Mouse (Mus musculus) heart, embryonic 14.5 days (tissue): ENCODE measurements around the gene Fyn. TPM values are rescaled to one million over a fixed set of nuclear protein-coding genes. Genes with fewer than 3 reads are reported as not detected.

ENCODE experiments used
- ATAC-seq: fragments of 200-750 bp; cut with Nextera tagmentation; 2 replicates; pipeline ENCODE4 v1.8.0; 2017; ENCODE audit warnings: low read depth, moderate TSS enrichment; ENCODE audit not compliant: insufficient number of reproducible peaks, insufficient read depth, low FRiP score
- H3K27ac ChIP-seq, 2 experiments: fragments of 200-500 bp in 1 of 2; fragments of 300-500 bp in 1 of 2; sonication (generic) in 1 of 2; replicated peaks in 1 of 2; 2 replicates each; pipeline ENCODE4 v1.5.1; 2012 to 2014; ENCODE audit warnings: low read depth in 2 of 2, low read length in 2 of 2, control low read depth in 1 of 2, mild to moderate bottlenecking in 1 of 2, mixed read lengths in 1 of 2; ENCODE audit not compliant: control insufficient read depth in 1 of 2, insufficient read depth in 1 of 2
- H3K27me3 ChIP-seq: fragments of 300-500 bp; sonication (generic); 2 replicates; pipeline ENCODE4 v1.6.1; 2014; ENCODE audit warnings: mild to moderate bottlenecking, low read length, control low read depth; ENCODE audit not compliant: control insufficient read depth, insufficient read depth
- H3K36me3 ChIP-seq: fragments of 300-500 bp; sonication (generic); 2 replicates; pipeline ENCODE4 v1.6.1; 2014; ENCODE audit warnings: mild to moderate bottlenecking, control low read depth, low read length, mixed read lengths; ENCODE audit not compliant: control insufficient read depth, insufficient read depth
- H3K4me1 ChIP-seq, 2 experiments: fragments of 200-500 bp in 1 of 2; fragments of 300-500 bp in 1 of 2; sonication (generic) in 1 of 2; 2 replicates each; pipeline ENCODE4 v1.6.1; 2012 to 2014; ENCODE audit warnings: low read length in 2 of 2, control low read depth in 1 of 2, mixed read lengths in 1 of 2; ENCODE audit not compliant: control insufficient read depth in 2 of 2, insufficient read depth in 2 of 2
- H3K4me2 ChIP-seq: fragments of 300-500 bp; sonication (generic); 2 replicates; pipeline ENCODE4 v1.6.1; 2014; ENCODE audit warnings: mild to moderate bottlenecking, low read length
- H3K4me3 ChIP-seq, 2 experiments: fragments of 200-500 bp in 1 of 2; fragments of 300-500 bp in 1 of 2; sonication (generic) in 1 of 2; 2 replicates each; pipeline ENCODE4 v1.5.1; 2012 to 2014; ENCODE audit warnings: low read length in 2 of 2, mild to moderate bottlenecking in 2 of 2, control low read depth in 1 of 2, low read depth in 1 of 2, moderate library complexity in 1 of 2; ENCODE audit not compliant: control insufficient read depth in 1 of 2, insufficient read depth in 1 of 2
- H3K9ac ChIP-seq: fragments of 300-500 bp; sonication (generic); 2 replicates; pipeline ENCODE4 v1.6.1; 2014; ENCODE audit warnings: mild to moderate bottlenecking, low read length
- H3K9me3 ChIP-seq: fragments of 300-500 bp; sonication (generic); 2 replicates; pipeline ENCODE4 v1.6.1; 2016; ENCODE audit warnings: low read length, control low read depth; ENCODE audit not compliant: control insufficient read depth
- WGBS: fragments of 180-500 bp; shearing (Covaris S2); extraction: QIAGEN DNeasy Blood & Tissue Kit; methylation state at CpG from one replicate; pipeline ENCODE4 v1.1.7; 2014; 5-methylcytosine and 5-hydroxymethylcytosine counted together
- polyA plus RNA-seq: library from polyadenylated mRNA; unstranded; fragments of >200 nt; fragmentation: Nextera tagmentation; extraction: Ambion mirVana; gene quantifications from 2 replicates; pipeline ENCODE4 v1.2.1, GENCODE M21; 2014

Fyn gene
- polyA plus RNA-seq, 1 experiment from 2014 or later, result 20.3 TPM

DNA sequence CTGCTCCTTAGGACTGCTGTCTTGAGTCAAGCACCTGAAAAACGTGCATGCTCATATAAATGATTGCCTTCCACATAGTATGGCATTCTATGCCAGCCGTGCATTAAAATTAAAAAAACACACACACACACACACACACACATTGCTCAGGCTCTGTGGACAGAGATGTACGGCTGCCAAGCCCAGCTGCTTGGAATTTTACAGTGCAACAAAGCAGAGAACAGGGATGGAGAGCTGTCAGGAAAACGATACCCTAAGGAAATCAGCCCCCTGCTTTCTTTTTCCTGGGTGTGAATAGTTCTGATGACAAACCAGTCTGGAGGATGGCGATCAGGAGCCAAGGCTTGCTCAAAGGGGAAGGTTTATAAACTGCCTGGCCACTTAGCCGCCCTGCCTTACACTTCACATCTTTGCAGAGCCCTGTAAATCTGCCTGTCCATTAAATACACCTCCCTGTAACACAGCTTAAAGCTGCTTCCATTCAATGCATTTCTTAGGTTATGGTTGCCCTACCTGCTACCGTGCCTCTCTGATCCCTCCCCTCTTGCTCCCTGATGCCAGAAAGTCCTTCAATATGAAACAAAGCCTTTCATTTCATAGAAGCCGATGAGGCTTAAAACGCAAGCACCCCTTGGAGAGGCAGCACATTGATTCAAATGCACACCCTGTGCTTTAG, 228.6 kb downstream of the Fyn start:
- no peak for ATAC-seq
- WGBS, result 54% methylated on average over 9 of the region's 9 CpGs
- Histone ChIP-seq H3K36me3 (no peaks in the 10 kb centered on the region), H3K4me2 (no peak overlapping the region), H3K9ac (no peak overlapping the region), H3K27ac (no peak overlapping the region), H3K4me1 (peaks cover 0 to 5% of the 10 kb centered on the region in 2 experiments; a peak in 1 of 4 replicates), H3K4me3 (no peak overlapping the region), H3K9me3 (peaks cover 8% of the 10 kb centered on the region), H3K27me3 (no peaks in the 10 kb centered on the region)

DNA sequence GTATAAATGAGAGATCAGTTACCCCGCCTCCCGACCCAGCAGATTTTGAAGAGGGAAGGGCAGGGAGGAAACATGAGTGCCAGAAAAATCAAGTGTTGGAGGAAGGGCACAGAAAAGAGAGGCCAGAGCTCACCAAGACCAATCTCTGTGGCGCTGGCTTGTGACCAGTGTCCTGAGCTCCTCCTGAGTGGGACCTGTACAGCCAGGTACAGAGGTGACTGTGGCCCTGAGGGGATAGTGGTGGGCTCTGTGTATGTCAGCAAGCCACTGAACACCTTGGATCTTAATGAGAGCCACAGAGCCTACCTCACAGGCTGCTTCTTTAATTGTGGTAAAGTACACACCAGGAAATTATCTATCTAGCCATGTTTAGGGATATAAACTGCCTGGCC, 229.1 kb downstream of the Fyn start:
- no peak for ATAC-seq
- no peaks in the 10 kb centered on the region for H3K27me3 ChIP-seq
- H3K36me3 ChIP-seq, result no peaks in the 10 kb centered on the region
- no peak overlapping the region for H3K4me3 ChIP-seq
- no peak overlapping the region for H3K4me2 ChIP-seq
- no peak overlapping the region for H3K9ac ChIP-seq
- peaks cover 0 to 5% of the 10 kb centered on the region in 2 experiments; a peak in 1 of 4 replicates for H3K4me1 ChIP-seq
- H3K9me3 ChIP-seq, result peaks cover 8% of the 10 kb centered on the region
- H3K27ac ChIP-seq, result no peak overlapping the region
- WGBS, result 56% methylated on average over 3 of the region's 3 CpGs

DNA sequence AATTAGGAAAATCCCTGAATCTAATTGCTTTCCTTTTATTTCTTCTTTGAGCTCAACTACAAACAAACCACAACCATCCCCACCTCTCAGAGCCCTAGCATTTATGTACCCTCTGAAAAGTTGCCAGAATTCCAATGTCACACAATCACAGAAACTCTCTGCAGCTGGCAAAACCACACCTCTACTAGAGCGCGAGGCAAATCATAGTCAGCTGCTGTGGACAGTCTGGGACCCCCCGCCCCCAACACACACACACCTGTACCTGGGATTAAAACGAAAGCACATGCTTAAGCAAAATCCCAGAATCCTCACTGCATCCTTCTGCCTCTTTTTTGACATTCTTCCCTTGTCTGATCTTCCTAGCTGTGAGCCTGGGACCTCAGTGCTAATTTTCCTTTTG, 230.9 kb downstream of the Fyn start:
- WGBS, result 87% methylated on average over 4 of the region's 4 CpGs
- no peaks in the 10 kb centered on the region for H3K27me3 ChIP-seq
- ATAC-seq, result no peak
- no peak overlapping the region for H3K9ac ChIP-seq
- H3K9me3 ChIP-seq, result peaks cover 6% of the 10 kb centered on the region; the same call in 1 of the 2 replicates
- H3K27ac ChIP-seq, result no peak overlapping the region
- no peak overlapping the region for H3K4me3 ChIP-seq
- H3K36me3 ChIP-seq, result no peaks in the 10 kb centered on the region
- peaks cover 0 to 5% of the 10 kb centered on the region in 2 experiments; a peak in 1 of 4 replicates for H3K4me1 ChIP-seq
- H3K4me2 ChIP-seq, result no peak overlapping the region

DNA sequence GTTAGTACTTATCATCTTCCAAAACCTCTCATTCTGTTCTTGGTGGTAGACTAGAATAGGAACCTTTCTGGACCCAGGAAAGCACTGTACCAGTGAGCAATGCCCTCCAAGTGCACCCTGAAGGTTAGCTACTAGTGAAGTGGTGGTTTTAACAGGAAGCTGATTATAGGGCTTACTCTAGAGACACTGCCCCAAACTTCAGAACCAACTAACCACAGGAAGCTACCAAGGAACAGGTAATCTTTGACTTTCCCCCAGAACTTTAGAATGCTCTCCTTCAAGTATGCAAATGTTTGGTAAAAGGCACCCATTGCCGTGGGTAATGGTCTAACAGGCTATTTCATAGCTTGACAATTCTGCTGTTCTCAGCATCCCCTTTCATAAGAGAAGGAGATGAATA, 231.5 kb downstream of the Fyn start:
- H3K9ac ChIP-seq, result no peak overlapping the region
- no peaks in the 10 kb centered on the region for H3K36me3 ChIP-seq
- no peak overlapping the region for H3K4me2 ChIP-seq
- H3K4me3 ChIP-seq, result no peak overlapping the region
- H3K9me3 ChIP-seq, result peaks cover 10% of the 10 kb centered on the region; the same call in 1 of the 2 replicates
- no peaks in the 10 kb centered on the region for H3K27me3 ChIP-seq
- H3K27ac ChIP-seq, result no peak overlapping the region
- H3K4me1 ChIP-seq, result peaks cover 0 to 5% of the 10 kb centered on the region in 2 experiments; a peak in 1 of 4 replicates
- 69% methylated on average over 1 of the region's 1 CpGs for WGBS
- ATAC-seq, result no peak

DNA sequence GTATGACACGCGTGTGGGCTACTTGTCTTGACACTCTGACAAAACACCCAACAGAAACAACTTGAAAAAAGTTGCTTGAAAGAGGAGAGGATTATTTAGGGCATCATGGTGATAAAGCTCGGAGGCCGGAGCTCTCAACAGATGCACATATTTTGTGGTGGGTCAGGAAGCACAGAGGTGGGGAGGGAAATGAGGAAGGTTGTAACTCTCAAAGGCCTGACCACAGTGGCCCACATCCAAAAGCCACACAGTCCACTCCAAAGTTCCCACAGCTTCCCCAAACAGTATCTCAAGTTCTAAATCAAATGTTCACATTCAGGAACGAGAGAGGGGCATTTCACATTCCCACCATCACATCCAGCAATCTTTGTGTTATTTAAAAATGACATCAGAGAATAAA, 232.4 kb downstream of the Fyn start:
- H3K27me3 ChIP-seq, result no peaks in the 10 kb centered on the region
- H3K27ac ChIP-seq, result no peak overlapping the region
- no peaks in the 10 kb centered on the region for H3K36me3 ChIP-seq
- H3K9me3 ChIP-seq, result peaks cover 13% of the 10 kb centered on the region; the same call in 1 of the 2 replicates
- no peak overlapping the region for H3K9ac ChIP-seq
- no peak overlapping the region for H3K4me2 ChIP-seq
- ATAC-seq, result no peak
- no peak overlapping the region for H3K4me3 ChIP-seq
- peaks cover 0 to 2% of the 10 kb centered on the region in 2 experiments; a peak in 1 of 4 replicates for H3K4me1 ChIP-seq
- 65% methylated on average over 5 of the region's 5 CpGs for WGBS

DNA sequence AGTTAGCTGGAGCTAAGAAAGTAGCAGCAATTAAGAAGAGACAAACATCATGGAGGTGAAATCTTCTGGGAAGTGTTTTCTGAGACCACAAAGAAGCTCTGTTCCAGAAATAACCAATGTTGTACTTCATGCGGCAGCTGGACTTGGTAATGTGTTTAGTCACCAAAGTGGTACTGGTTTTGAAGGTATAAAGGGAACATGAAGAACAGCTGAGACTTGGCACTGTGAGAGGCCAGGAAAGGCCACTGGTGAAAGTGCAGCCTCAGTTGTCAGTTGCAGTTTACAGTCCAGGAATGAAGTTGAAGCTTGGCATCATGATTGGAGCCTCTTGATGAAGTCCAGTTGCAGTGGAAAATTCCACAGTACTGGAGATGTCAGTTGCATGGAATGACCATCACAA, 237.8 kb downstream of the Fyn start:
- H3K9ac ChIP-seq, result no peak overlapping the region
- 91% methylated on average over 1 of the region's 1 CpGs for WGBS
- no peaks in the 10 kb centered on the region for H3K27me3 ChIP-seq
- no peak for ATAC-seq
- no peaks in the 10 kb centered on the region for H3K36me3 ChIP-seq
- H3K4me1 ChIP-seq, result no peaks in the 10 kb centered on the region
- no peak overlapping the region for H3K4me2 ChIP-seq
- H3K4me3 ChIP-seq, result no peak overlapping the region
- H3K9me3 ChIP-seq, result peaks cover 13% of the 10 kb centered on the region; the same call in 1 of the 2 replicates
- H3K27ac ChIP-seq, result no peak overlapping the region

DNA sequence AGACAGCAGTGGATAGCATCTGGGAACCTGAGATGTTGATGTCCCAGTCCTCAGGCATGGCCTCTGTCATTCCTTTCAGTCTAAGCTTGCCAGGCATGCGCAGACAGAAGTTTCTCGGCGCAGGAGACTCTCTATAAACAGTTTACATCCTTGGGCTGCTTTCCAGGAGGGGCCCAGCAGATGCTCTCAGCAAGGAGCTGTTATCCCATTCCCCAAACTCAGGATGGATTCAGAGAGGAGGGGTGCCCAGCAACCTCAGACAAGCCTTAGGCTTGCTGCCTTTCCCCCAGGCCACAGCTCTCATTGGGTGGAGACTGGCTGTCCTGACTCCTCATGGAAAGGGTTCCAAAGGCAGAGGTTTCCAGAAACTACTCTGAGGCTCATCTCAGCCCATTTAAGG, 242.6 kb downstream of the Fyn start:
- H3K36me3 ChIP-seq, result no peaks in the 10 kb centered on the region
- no peak overlapping the region for H3K27ac ChIP-seq
- no peak overlapping the region for H3K4me2 ChIP-seq
- ATAC-seq, result no peak
- H3K27me3 ChIP-seq, result no peaks in the 10 kb centered on the region
- peaks cover 12 to 29% of the 10 kb centered on the region in 2 experiments for H3K4me1 ChIP-seq
- 69% methylated on average over 3 of the region's 3 CpGs for WGBS
- H3K4me3 ChIP-seq, result no peak overlapping the region
- no peaks in the 10 kb centered on the region for H3K9me3 ChIP-seq
- H3K9ac ChIP-seq, result no peak overlapping the region

DNA sequence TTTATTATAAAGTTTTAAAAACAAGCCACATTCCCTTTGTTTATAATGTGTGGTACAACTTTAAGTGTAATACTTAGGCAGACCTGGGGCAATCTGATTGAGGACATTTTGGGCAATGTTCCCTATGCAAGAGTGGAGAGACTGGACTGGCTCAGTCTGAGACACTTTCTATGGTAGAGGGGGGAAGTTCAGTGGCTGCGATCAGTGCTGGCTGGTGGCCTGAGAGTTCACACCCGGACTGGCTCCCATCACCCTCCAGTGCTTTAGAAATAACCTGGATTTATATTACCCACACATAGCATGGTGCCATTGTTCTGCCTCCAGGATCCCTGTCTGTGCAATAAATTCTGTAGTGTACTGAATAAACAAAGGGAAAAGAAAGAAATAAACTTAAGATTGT, 243.5 kb downstream of the Fyn start:
- Histone ChIP-seq H3K27ac (peak overlapping the region in 1 of 2 experiments; percentile 93; a peak in 2 of 4 replicates), H3K27me3 (no peaks in the 10 kb centered on the region), H3K4me2 (peak overlapping the region; percentile 72; the same call in 1 of the 2 replicates), H3K9me3 (no peaks in the 10 kb centered on the region), H3K4me3 (no peak overlapping the region), H3K9ac (no peak overlapping the region), H3K36me3 (no peaks in the 10 kb centered on the region), H3K4me1 (peaks cover 12 to 31% of the 10 kb centered on the region in 2 experiments)
- no peak for ATAC-seq
- 67% methylated on average over 2 of the region's 2 CpGs for WGBS
